Mouse (Mus musculus) bone marrow macrophage, adult 2 months (primary cell): ENCODE results near the gene Pou2af1.

ENCODE experiments used
- CTCF ChIP-seq: IDR thresholded peaks from 2 replicates; pipeline ENCODE4 v1.5.1; 2012; ENCODE audit warnings: low read depth, mild to moderate bottlenecking, low read length, moderate library complexity
- POLR2A ChIP-seq: IDR thresholded peaks from 2 replicates; pipeline ENCODE4 v1.6.1; 2012; ENCODE audit warnings: mild to moderate bottlenecking, low read depth, low read length, borderline replicate concordance

GRCm38 (mm10) chr9:51168698-51169097, 44.8 kb upstream of the Pou2af1 start:
- no peak for TF ChIP-seq CTCF
- TF ChIP-seq POLR2A, result no peak
